Comparison of ENCODE assay signal across 11 mouse cellular contexts in the genomic region with DNA sequence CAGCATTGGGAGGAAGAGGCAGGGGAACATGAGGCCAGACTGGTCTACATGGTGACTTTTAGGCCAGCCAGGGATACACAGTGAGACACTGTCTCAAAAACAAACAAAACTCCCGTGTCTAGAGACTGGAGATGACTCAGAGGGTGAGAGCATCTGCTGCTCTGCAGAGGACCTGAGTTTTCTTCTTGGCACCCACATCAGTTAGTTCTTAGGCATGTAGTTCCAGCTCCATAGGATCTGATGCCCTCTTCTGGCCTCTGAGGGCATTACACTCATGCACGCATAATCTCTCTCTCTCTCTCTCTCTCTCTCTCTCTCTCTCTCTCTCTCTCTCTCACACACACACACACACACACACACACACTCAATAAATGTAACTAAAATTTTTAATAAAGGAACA. TPM values are rescaled to one million over a fixed set of nuclear protein-coding genes. Genes with fewer than 3 reads are reported as not detected.
DNase-seq lines count a peak whose midpoint lies in the region; ATAC-seq and TF ChIP-seq lines count a peak whose summit lies in the region.
"Had no signal": no experiment of that assay in that cellular context is flagged by ENCODE, and none has a peak within 500 bp of the region (broad histone marks: within the 10 kb centered on the region; RNA-seq: fewer than 3 reads in every experiment).

No protein-coding gene starts in this region.

- H3K27ac ChIP-seq in hindbrain, postnatal 0 days, result no peak overlapping the region
- H3K27ac ChIP-seq in hindbrain, embryonic 10.5 days, result no peak overlapping the region
- H3K27ac ChIP-seq in bone marrow macrophage, adult 2 months (ENCODE audit: insufficient read depth, low read depth, low read length), result no peak overlapping the region

- peak; percentile 41 for DNase-seq in hindbrain, postnatal 0 days (ENCODE audit: low spot score)
- no peak for DNase-seq in hindbrain, embryonic 10.5 days (ENCODE audit: low spot score)
- DNase-seq in testis, postnatal 10 days (ENCODE audit: low spot score), result peak; percentile 53
- DNase-seq in testis, postnatal 14 days (ENCODE audit: low spot score), result no peak
- DNase-seq in thymus, postnatal 25 days, result peak; percentile 28
- no peak for DNase-seq in left cerebral cortex, adult 18-20 months (ENCODE audit: low spot score in 2 of 2)
- DNase-seq in layer of hippocampus, adult 8-10 months (ENCODE audit: low spot score in 2 of 2), result no peak
- DNase-seq: spleen, adult 18-20 months had no signal

- no peak overlapping the region for H3K4me3 ChIP-seq in hindbrain, postnatal 0 days (ENCODE audit: low read length)
- no peak overlapping the region for H3K4me3 ChIP-seq in hindbrain, embryonic 10.5 days
- H3K4me3 ChIP-seq in bone marrow macrophage, adult 2 months (ENCODE audit: insufficient read depth, low read length), result no peak overlapping the region

- ATAC-seq in hindbrain, postnatal 0 days, result no peak

- TF ChIP-seq CTCF in hindbrain, postnatal 0 days (IDR thresholded peaks at IDR 0.05; ENCODE audit: low read depth), result peak; percentile 61
- peak; percentile 41; the same call in 1 of the 2 replicates for TF ChIP-seq CTCF in bone marrow macrophage, adult 2 months (IDR thresholded peaks at IDR 0.05; ENCODE audit: low read depth, low read length)

- no peak for TF ChIP-seq POLR2A in bone marrow macrophage, adult 2 months (IDR thresholded peaks at IDR 0.05; ENCODE audit: borderline replicate concordance, low read depth, low read length)

- no peak overlapping the region for H3K9ac ChIP-seq in hindbrain, postnatal 0 days (replicated peaks; ENCODE audit: low read length)

- H3K27me3 ChIP-seq in hindbrain, postnatal 0 days (ENCODE audit: insufficient read depth, low read length), result no peaks in the 10 kb centered on the region
- H3K27me3 ChIP-seq in hindbrain, embryonic 10.5 days (ENCODE audit: insufficient read depth, poor library complexity, severe bottlenecking), result no peaks in the 10 kb centered on the region

- 69% methylated on average over 2 of the region's 2 CpGs for WGBS in hindbrain, postnatal 0 days
- 59% methylated on average over 2 of the region's 2 CpGs for WGBS in hindbrain, embryonic 10.5 days

- no peaks in the 10 kb centered on the region for H3K9me3 ChIP-seq in hindbrain, postnatal 0 days (ENCODE audit: low read length)
- no peaks in the 10 kb centered on the region for H3K9me3 ChIP-seq in hindbrain, embryonic 10.5 days

- no peaks in the 10 kb centered on the region for H3K36me3 ChIP-seq in hindbrain, postnatal 0 days (ENCODE audit: insufficient read depth, low read length)
- H3K36me3 ChIP-seq in hindbrain, embryonic 10.5 days, result no peaks in the 10 kb centered on the region

- no peak overlapping the region for H3K4me2 ChIP-seq in hindbrain, postnatal 0 days (ENCODE audit: low read depth, low read length)

- no peaks in the 10 kb centered on the region for H3K4me1 ChIP-seq in hindbrain, postnatal 0 days (ENCODE audit: insufficient read depth, low read length)
- H3K4me1 ChIP-seq in hindbrain, embryonic 10.5 days (replicated peaks), result no peaks in the 10 kb centered on the region
- H3K4me1 ChIP-seq in bone marrow macrophage, adult 2 months (ENCODE audit: control insufficient read depth, insufficient read depth, low read length), result no peaks in the 10 kb centered on the region

RNA-seq across cellular contexts. Expression of gene S100z, which starts 7.6 kb away (rescaled TPM):
- not detected in 2 replicates for total RNA-seq in hindbrain, postnatal 0 days (2014; rRNA removed)
- polyA plus RNA-seq in hindbrain, postnatal 0 days (2015; fragmentation: Nextera tagmentation; extraction: Ambion mirVana), result not detected in 2 replicates
- not detected in 2 replicates for polyA plus RNA-seq in hindbrain, embryonic 10.5 days (2016; fragmentation: Nextera tagmentation; extraction: Ambion mirVana)
- polyA plus RNA-seq in bone marrow macrophage, adult 2 months (2012; ENCODE audit: insufficient read depth, insufficient read length, missing spikeins), result not detected in 2 replicates
- total RNA-seq in left cerebral cortex, adult 18-20 months (2021), result not detected
- not detected for total RNA-seq in layer of hippocampus, adult 8-10 months (2022)
- polyA plus RNA-seq: intestine, embryonic 14.5 days; lung, embryonic 16.5 days had no signal

RNA-seq across cellular contexts. Expression of gene Crhbp, which starts 26.2 kb away (rescaled TPM):
- total RNA-seq in hindbrain, postnatal 0 days (2014; rRNA removed), result 8.6 and 11.0 TPM in 2 replicates
- 12.0 and 14.4 TPM in 2 replicates for polyA plus RNA-seq in hindbrain, postnatal 0 days (2015; fragmentation: Nextera tagmentation; extraction: Ambion mirVana)
- polyA plus RNA-seq in hindbrain, embryonic 10.5 days (2016; fragmentation: Nextera tagmentation; extraction: Ambion mirVana), result 0.52 and 1.5 TPM in 2 replicates
- not detected in 2 replicates for polyA plus RNA-seq in bone marrow macrophage, adult 2 months (2012; ENCODE audit: insufficient read depth, insufficient read length, missing spikeins)
- total RNA-seq in left cerebral cortex, adult 18-20 months (2021), result 10 to 100 TPM; 26.6 to 31.9 TPM
- total RNA-seq in layer of hippocampus, adult 8-10 months (2022), result 10 to 100 TPM; 21.5 to 31.6 (median 22.9) TPM

RNA-seq across cellular contexts. Expression of gene F2rl1, which starts 54.1 kb away (rescaled TPM):
- total RNA-seq in hindbrain, postnatal 0 days (2014; rRNA removed), result 0.37 TPM in 1 of 2 replicates, not detected in the other
- 0.10 TPM in 1 of 2 replicates, not detected in the other for polyA plus RNA-seq in hindbrain, postnatal 0 days (2015; fragmentation: Nextera tagmentation; extraction: Ambion mirVana)
- polyA plus RNA-seq in hindbrain, embryonic 10.5 days (2016; fragmentation: Nextera tagmentation; extraction: Ambion mirVana), result 0.05 and 0.07 TPM in 2 replicates
- not detected in 2 replicates for polyA plus RNA-seq in bone marrow macrophage, adult 2 months (2012; ENCODE audit: insufficient read depth, insufficient read length, missing spikeins)
- total RNA-seq in left cerebral cortex, adult 18-20 months (2021), result under 1 TPM; 0.16 to 0.51 TPM
- total RNA-seq in layer of hippocampus, adult 8-10 months (2022), result under 1 TPM in 3 of 4 experiments, not detected in 1; 0.26 to 0.32 (median 0.29) TPM

Comparison
In these comparisons a context has a peak if more than half of its experiments do, and no peak if none do; other contexts are left out.
1. DNase-seq: peak in hindbrain, postnatal 0 days (single experiment), testis, postnatal 10 days (single experiment) and thymus, postnatal 25 days (single experiment); none in hindbrain, embryonic 10.5 days (single experiment), testis, postnatal 14 days (single experiment), left cerebral cortex, adult 18-20 months (0 of 2) and layer of hippocampus, adult 8-10 months (0 of 2).